Mouse (Mus musculus) embryo, embryonic 9.5 days (tissue): ENCODE measurements at regions not wholly inside any gene's neighbourhood (a gene's known extent, or its start where the extent isn't known, plus 50 kb on each side); places are given as distances from the start of the nearest gene placed in this dataset.
A peak's percentile ranks its signal among the peaks of the same experiment; 100 is the strongest.

Experiments
- DNase-seq: peaks from one replicate; pipeline ENCODE4 v3.0.0-alpha.2; 2017; ENCODE audit errors: extremely low spot score

DNA sequence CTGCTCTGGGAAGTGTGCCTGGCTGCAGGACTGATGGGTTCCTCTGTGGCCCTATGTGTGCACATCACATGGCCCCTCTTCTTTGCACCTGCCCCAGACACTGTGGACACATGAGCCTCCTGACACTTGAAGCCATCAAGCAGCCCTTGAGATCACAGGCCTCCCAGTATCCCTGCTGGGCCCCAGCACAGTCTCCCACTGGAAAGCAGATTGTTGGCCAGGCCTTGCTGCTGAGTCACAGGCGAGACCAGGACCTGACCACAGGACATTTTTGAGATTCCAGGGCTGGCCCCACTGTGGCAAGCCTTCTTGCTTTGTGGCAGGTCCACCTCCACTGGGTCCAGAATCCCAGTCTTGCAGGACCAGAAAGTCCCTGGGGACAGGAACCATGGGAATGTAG lies 105.5 kb upstream of the Ccnd1 start:
- no peak for DNase-seq

DNA sequence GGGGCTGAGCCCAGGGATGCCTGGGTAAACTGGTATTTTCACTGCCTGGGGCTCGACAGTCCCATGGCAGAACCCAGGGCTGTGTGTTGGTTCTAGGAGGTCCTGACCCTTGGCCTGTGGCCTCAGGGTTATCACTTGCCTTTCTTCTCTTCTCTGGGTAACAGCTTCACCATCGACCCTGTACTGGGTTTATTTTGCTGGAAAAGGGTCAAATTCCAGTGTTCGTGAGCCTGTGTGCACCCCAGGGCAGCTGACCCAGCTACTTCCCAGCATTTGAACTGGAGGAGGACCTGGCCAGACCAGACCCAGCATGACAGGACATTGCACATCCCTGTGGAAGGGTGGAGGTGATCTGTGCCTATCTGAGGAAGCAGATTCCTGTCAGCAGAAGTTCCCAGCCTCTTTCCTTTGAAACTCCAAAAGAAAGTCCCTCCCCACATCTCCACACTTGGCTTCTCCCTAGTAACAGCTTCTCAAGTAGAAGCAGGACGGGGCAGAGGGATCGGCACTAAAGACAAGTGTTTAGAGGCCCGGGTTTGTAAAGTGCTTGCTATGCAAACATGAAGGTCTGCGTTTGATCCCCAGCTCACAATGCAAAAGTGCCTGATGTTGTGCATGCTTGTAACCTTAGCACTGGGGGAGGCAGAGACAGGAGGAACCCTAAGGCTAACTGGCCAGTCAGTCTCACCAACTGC lies 103.9 kb upstream of the Ccnd1 start:
- DNase-seq, result peak; percentile 34

DNA sequence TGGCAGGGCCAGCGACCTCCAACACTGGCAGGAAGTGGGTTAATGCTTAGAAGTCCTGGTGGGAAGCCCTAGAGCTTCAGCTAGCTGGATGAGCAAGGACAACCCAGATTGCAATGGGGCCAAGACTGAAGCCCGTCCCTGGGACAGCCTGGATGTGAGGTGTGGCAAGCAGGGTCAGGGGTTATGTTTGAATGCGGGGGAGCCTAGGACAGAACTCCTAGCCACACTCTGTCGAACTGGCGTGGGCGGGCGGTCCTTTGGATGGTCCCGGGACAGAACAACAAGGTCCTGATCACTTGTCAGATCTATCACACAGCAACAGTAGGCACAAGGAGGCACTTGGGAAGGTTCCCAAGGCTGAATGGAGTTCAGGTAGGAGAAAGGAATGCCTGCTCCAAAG lies 101.1 kb upstream of the Ccnd1 start:
- no peak for DNase-seq

DNA sequence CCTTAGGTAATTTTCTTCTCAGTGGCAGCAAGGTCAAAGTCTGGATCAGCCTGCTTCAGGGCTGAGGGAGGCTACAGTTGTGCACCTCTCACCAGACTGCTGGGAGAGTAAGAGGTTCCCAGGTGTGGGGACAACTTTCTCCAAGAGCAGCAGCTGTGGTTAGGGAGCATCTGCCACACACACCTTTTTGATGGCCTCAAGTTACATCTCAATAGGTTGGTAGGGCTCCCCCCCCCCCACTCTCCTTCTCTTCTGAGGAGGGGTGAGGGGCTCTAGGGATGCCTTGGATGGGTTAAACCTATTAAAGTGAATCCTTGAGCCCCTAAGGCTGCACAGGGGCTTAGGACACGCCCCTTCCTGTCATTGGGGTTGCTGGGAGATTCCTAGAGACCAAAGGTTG lies 94.7 kb upstream of the Ccnd1 start:
- no peak for DNase-seq

DNA sequence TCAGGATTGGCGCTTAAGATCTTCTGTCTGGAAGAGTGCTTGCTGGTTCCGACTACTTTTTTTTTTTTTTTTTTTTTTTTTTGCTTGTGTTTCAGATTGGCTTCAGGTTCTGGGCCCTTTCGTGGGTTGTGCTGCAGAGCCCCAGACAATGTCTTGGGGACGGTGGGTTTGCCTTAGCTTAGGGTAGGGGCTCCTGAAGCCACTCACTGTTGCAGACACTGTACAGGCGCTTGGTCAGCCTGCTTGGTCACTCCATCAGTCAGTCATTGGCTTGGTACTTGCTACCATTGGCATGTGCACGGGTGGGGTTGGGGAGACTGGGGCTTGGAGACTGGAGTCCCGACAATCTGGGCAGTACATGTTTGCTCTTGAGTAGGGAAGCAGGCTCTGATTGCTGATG lies 91.5 kb upstream of the Ccnd1 start:
- no peak for DNase-seq

DNA sequence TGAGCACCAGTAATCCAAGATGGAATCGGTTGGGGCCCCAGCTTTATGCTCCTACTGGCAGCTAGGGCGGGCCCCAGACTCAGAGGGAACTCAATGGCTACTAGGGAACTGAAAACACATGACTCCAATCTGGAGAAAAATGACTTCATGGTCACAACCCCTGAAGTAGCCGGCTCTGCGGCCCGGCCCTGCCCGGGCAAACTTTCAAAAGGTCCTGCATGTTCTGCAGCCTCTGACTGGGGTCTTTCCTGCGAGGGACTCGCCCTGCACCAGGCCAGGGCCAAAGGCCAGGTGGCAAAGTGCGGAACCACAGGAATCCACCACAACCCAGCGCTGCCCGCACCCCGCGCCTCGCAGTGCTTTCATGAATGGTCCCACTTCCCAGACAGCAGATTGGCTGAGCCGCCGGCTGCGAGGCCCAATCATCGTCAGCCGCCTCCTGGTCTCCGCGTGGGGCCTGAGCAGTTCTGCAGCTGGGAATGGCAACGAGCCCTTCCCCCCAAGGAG lies 91.0 kb upstream of the Ccnd1 start:
- DNase-seq, result peak; percentile 87

DNA sequence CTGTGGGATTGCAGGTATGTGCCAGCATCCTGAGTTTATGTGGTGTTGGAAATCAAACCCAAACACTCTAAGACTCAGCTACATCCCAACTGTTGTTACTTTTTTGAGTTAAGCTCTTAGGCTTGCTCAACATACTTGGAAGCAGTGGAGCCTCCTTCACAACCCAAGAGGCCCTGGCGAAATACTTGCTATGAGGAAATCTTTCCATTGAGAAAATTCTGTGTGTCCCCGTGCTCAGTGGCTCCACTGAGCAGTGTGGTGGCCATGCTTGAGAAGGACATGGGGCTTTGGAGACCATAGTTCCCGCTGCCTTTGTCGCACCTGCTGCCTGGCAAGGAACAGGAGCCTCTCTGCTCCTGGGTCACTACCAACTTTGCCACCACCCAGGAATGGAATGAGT lies 89.9 kb upstream of the Ccnd1 start:
- DNase-seq, result no peak

DNA sequence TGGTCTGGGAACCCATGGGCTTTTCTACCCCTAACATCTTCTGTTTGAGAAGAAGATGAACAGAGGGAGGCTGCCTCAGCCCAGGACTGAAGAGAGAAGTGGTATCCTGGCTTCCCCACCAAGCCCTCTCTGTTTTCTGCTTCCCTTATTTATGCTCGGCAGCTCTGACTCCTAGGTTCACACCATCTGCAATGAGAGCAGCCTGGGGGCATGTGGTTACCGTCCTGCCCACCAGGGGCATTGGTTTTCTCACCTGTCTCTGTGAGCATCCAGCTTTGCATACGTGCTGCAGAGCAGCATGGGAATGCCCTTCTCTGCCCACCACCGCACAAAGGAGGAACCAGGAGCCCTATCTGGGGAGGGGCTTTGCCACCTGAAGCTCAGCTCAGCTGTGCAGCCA lies 89.4 kb upstream of the Ccnd1 start:
- DNase-seq, result no peak

DNA sequence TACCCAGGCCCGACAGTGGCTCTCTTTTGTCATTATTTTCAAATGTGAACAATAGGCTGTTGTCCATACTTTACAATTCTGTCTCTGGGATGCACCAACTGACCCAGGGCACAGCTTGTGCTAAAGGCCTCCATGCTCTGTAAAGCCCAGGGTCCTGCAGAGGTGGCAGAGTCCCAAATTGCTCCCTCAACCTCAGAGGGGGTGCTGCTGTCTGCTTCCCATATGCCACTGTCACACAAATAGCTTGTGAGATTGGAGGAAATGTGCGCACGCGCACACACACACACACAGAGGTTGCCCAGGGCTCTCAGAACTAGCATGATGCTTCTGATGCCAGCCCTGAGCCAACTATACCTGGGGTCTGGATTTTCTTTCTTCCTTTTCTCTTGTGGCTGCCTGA lies 87.3 kb upstream of the Ccnd1 start:
- DNase-seq, result no peak

DNA sequence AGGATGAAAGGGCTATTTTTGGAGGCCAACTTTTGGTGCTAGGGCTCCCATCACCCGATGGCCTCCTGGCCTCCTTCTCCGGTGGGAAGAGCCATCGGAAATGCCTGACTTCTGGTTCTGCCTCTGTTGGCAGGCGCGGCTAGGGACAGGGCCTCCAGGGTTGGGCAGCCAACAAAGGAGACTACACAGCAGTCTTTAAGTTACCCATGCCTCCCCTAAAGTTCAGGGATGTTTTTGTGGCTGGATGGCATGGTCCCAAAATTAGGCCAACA lies 86.2 kb upstream of the Ccnd1 start:
- no peak for DNase-seq

DNA sequence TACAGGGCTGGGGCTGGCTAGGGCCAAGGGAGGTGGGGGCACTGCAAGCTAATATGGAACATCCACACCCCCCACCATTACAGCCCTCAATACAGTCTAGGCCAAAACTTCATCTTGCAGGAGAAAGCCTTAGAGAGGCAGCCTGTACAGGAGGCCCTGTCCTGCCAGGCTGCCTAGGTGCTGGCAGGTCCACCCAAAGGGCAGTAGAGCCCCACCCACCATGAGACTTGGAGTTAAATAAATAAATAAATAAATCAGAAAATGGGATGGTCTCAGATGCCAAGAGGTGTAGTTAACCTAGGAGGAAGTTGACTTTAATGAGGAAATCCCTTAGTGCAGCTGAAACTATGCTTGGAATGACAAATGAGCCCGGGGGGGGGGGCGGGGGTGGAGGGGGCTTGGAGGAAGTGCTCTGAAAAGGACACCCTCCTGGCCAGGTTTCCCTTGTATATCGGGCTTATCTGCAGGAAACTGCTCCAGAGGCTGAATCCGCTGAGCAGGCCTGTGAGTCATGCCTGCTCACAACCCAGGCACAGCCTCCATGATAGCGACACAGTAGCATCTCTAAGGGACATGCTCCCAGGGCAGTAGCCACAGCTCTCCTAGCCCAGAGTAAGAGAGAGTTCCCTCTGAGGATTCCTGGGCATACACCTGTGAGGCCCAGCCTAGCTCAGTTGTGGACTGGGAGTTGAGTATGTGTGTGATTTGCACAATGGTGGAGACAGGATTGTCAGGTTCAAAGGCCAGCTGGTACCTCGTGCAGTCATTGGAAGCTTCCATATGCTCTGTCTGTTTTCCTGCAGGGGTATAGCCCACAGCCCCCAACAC lies 85.7 kb upstream of the Ccnd1 start:
- DNase-seq, result no peak

DNA sequence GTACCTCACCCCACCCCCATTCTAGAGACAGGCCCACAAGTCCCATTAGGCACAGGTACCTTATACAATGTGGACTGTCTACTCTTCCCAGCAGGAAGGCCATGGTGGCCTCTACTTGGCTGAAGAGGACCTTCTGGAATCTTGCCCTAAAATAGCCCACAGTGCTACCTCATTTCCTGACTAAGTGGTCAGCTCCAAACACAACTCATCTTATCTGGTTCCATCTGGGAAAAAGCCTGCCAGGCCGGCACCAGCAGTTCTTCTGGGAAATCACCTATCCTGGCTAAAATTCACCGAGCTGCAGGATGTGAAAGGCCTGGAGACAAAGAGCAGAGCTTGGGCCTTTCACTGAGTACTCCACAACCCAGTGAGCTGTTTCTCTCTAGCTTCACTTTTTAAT lies 84.9 kb upstream of the Ccnd1 start:
- no peak for DNase-seq

DNA sequence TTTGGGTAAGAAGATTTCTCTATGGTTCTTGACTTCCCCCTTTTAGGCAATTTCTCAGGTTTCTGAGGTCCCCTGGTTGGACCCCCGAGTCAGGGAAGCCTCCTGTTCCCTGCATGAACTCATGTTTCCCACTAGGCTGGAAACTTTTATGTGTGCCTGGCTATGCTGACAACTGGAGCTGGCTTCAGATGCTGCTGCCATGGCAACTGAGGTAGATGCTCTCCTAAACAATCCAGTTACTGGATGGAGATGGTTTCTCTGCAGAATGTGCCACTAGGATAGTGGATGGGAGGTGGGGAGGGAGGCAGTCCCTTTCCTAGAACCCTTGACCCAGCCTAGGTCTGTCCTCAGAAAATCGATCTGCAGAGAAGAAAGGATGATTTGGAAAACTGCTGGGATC lies 79.4 kb upstream of the Ccnd1 start:
- no peak for DNase-seq

DNA sequence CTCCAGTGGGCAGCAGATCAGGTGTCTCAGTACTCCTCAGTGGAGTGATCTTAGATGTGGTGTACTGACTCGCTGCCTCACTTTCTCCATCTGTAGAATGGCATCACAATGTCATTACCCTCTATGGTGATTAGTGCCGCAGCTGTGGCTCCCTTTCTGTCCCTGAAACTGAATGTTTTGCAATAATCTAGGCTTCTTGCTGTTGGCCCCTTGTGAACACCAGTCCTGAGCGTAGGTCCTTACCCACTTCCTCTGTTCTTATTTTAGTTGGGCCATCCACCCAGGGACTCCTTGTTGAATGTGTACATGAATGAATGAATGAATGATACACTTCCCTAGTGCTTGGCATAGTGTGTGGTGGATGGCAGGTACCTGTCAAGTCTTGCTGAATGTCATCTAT lies 78.4 kb upstream of the Ccnd1 start:
- DNase-seq, result no peak

DNA sequence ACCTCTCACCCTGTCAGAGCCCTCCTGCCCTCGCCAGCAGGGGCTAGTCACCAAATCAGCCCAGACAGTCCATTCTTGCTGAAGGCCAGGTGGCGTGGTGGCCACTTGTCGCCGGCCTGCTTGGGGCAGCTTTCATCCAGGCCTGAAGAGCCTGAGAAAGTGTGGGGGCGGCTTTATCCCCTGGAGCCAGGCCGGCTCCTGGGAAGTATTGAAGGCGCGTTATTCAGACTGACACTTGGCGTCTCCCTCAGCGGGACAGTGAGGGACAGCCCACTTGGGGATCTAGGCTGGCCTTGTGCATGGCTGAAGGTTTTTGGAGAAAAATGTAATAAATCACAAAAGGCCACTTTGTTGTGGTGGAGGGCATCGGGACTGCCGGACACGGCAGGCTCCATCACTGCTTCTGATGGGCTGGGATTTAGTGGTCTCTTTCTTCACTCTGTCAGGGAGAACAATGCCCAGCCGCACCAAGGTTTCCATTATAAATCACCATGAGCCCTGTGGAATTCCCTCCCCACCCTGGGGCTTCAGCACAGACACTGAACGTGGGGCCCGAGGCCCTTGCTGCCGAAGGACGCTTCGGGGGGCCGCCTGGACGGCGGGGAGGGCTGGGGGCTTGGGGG lies 75.8 kb upstream of the Ccnd1 start:
- DNase-seq, result peak; percentile 34

DNA sequence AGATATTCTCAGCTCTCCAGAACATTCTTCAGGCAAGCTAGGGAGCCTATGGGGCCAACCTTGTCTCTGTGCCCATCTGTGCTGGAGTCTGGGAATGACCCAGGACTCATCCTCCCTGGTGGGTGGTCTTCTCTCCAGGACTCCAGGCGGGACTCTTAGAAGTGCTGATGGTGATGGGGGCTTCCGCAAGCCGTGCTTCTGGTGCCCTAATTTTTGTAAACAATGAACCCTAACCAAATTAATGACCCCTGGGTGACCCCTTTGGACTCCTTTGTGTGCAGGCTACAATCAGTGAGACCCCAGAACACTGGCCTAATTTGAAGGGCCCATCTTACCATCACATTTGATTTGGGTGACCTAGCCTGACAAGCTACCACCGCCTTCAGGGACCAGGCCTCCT lies 71.0 kb upstream of the Ccnd1 start:
- DNase-seq, result no peak

DNA sequence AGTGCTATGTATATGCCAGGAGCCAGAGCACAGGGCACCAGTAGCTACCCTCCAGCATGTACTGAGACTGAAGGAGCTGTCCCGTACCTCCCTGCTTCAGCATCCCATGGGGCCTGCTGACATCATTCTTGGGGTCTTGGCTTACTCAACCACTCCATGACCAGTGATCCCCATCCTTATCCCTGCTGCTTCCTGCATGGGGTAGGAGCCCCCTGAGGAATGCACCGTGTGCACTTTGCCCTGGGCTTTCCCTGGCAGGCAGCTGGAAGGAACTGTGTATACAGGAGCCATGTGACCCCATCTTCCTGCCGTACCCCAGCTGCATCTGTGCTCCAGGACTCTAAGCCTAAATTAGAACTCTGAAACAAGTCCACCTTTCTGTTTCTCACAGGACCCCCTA lies 70.3 kb upstream of the Ccnd1 start:
- no peak for DNase-seq

DNA sequence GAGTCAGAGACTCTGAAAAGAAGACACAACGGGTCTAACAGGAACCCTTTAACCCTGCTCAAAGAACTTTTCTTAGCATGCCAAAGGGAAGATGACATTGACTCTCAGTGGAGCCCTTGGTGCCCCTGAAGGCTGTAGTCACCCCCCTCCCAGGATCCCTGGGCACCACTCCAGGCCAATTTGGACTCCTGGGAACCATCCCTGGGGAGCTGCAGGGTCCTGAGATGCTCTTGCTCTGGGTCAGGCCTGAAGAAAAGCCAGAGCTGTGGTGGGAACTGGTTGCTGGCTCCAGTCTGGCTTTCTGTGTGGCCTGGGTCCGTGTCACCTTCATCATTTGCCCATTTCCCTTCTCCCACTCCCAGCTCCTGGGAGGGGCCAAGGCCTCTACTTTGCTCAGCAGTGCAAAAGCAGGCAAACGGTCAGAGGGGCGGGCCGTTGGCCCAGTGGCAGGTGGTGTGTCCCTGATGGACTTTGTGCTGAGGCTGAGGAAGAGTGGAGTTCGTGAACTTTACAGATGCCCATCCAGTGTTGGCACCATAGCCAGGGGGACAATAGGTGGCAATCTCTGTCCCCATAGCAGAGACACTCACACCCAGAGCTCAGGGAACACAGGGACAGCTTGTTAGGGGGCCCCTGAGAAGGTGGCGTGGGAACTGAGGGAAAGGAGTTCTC lies 69.1 kb upstream of the Ccnd1 start:
- DNase-seq, result no peak

DNA sequence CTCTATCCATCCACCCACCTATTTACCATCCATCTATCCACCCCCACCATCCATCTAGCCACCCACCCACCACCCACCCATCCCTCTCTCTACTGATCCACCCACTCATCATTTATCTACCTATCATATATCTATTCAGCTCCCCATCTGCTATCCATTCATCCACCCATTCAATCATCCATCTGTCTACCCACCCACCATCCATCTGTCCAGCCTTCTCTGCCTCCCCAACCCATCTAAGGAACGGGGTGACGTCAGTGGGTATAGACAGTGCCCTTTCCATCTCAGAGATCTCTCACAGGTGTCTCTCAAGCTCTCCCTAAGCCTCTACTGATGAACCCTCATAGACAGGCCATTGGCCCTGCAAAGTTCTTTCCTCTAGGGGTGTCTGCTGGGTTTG lies 67.5 kb upstream of the Ccnd1 start:
- no peak for DNase-seq

DNA sequence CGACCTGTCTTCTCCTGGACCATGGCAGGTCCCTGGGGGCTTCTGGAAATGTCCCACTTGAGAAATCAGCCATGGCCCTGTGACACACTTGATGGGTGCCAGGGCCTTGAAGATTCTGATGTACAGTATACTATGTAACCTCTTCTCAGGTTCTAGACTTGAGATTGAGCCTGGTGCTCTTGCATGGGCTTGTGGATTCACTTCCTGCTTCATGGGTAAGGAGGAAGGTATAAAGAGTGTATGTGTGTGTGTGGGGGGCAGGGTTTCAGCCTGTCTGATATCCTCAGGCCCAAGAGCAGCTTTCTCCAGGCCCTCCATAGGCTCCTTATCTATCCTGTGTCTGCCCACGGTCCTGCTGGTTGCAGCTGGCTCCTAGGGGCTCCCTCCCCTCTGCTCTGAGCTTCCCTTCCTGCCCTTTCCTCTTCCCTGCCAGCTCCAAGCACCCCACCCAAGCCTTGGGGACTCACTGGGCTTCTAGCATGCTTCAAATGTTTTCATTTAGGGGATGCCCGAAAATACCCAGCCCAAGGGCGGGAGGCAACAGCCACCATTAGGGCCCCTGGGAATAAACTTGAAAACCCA lies 61.9 kb upstream of the Ccnd1 start:
- DNase-seq, result no peak

DNA sequence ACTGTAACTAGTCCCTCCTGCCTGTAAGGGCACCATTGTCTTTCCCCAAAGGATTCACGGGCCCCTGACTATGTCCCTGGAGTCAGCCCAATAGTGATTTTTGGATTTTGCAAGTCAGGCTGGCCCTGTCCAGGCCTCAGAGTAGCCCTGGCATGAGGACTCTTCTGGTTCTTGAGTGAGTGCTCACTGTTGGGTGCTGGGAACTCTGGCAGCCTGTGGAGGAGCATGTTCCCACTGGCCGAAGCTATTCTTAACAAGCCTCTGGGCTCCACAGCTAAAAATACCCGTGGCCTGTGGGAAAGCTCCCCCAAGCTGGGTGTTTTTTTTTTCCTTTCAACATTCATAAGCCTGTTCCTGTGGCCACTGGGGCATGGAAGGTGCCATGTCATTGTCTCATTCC lies 60.0 kb upstream of the Ccnd1 start:
- no peak for DNase-seq

DNA sequence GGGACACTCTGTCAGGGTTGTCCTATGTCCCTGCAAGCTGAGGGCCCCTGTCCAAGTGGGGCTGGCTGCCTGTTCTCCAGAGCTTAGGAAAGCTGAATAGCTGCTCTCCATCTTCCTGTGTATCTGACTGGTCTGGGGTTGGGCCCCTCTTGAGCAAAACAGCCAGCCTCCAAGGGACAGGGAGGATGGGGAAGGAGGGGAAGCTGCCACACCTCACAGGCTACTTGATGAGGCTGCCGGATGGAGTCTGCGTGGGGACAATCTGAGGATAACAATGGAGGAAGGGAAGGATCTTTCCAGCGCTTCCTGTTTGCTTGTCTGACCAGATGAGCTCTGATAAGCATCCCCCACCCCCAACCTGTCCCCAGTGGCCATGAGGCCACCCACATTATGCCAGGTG lies 57.1 kb upstream of the Ccnd1 start:
- DNase-seq, result no peak
